Mouse (Mus musculus) forebrain, embryonic 10.5 days (tissue): ENCODE results near the gene Ncf2. TPM values are rescaled to one million over a fixed set of nuclear protein-coding genes. Genes with fewer than 3 reads are reported as not detected.
A peak's percentile ranks its signal among the peaks of the same experiment; 100 is the strongest.
"Not testable (repeated sequence)": the region's sequence is repeated elsewhere in the genome, so short reads cannot be mapped to it uniquely, and the experiment has no call there.

Experiments used
- DNase-seq: peaks from one replicate; pipeline ENCODE4 v3.0.0-alpha.2; 2017; ENCODE audit warnings: low spot score; ENCODE audit errors: extremely low spot score
- H3K27ac ChIP-seq: fragments of 300-500 bp; sonication (generic); 2 replicates; pipeline ENCODE4 v1.5.1; 2016; ENCODE audit warnings: mild to moderate bottlenecking
- H3K27me3 ChIP-seq: fragments of 300-500 bp; sonication (generic); 2 replicates; pipeline ENCODE4 v1.6.1; 2016; ENCODE audit warnings: mild to moderate bottlenecking; ENCODE audit not compliant: poor library complexity, severe bottlenecking
- H3K36me3 ChIP-seq: fragments of 300-500 bp; sonication (generic); replicated peaks from 2 replicates; pipeline ENCODE4 v1.6.1; 2016; ENCODE audit warnings: mild to moderate bottlenecking, moderate library complexity
- H3K4me1 ChIP-seq: fragments of 300-500 bp; sonication (generic); 2 replicates; pipeline ENCODE4 v1.6.1; 2016
- H3K4me3 ChIP-seq: fragments of 300-500 bp; sonication (generic); 2 replicates; pipeline ENCODE4 v1.5.1; 2016; ENCODE audit warnings: mild to moderate bottlenecking, moderate library complexity
- H3K9me3 ChIP-seq: fragments of 300-500 bp; sonication (generic); 2 replicates; pipeline ENCODE4 v1.6.1; 2016; ENCODE audit warnings: mild to moderate bottlenecking, moderate library complexity
- WGBS: fragments of 180-500 bp; shearing (Covaris S2); methylation state at CpG from one replicate; pipeline ENCODE4 v1.1.7; 2016; 5-methylcytosine and 5-hydroxymethylcytosine counted together
- polyA plus RNA-seq: library from polyadenylated mRNA; unstranded; fragments of >200 nt; fragmentation: Nextera tagmentation; extraction: Ambion mirVana; gene quantifications from 2 replicates; pipeline ENCODE4 v1.2.1, GENCODE M21; 2016

The Ncf2 gene
- 2.1 and 2.7 TPM in 2 replicates for polyA plus RNA-seq

DNA sequence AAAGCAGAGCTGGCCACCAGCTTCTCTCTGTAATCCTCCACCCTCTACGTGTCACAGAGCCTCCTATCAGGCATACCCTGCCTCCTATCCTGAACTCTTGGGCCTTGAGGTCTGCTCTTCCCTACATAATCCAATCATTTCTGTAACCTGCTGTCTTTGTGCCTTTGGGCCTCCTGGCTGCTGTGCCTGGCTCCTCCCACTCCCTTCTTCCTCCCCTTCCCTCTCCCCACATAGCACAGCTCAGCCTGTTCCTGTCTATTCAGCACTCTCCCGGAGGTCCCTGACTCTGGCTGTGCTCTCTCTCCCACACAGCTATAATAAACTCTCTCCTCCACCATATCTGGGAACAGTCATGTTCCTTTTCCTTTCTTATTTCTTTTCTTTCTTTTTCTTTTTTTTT is at the start of gene Ncf2:
Gene Ncf2 (plus strand): TSS at position 298 of the 400 bp plus-strand sequence.
- DNase-seq = no peak
- Histone ChIP-seq H3K4me1 (peaks cover 30% of the 10 kb centered on the region), H3K27me3 (0 out of 2 replicates have a peak, but pooled peaks cover 9% of the 10 kb centered on the region), H3K36me3 (no peaks in the 10 kb centered on the region), H3K9me3 (no peaks in the 10 kb centered on the region), H3K27ac (peak within 1 kb of the TSS; percentile 12; the same call in 1 of the 2 replicates), H3K4me3 (no peak within 1 kb of the TSS)
- WGBS = 6% methylated on average over 2 of the region's 2 CpGs

DNA sequence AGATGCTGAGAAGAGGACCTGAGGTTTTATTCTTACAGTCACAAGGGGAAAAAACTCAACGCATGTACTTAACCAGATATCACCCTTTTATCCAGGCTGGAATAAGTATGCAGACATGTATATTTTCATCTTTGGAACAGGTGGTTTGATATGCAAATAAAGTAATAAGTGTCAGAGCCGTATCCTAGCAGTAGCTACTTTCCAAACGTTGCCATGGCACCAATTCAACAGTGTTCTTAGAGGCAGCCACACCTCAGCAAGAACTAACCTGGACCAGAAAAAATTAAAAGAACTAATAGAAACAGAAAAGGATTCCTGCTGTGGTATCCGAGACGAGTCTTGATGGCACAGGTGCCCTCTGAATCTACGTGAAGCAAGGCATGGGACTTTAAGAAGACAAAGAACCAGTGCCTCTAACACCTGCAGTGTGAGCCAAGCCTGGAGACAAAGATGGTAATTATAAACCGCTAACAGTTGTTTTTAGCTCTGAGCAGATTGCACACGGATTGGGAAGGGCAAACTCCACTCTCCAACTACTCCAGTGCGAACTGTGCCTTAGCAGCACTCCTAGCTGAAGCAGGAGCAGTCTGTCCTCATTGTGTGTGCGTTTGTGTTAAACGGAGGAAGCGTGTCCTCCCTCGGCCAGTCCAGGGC is 49.6 kb upstream of the Ncf2 start, which contains the start of gene Apobec4:
Gene Apobec4 (plus strand): TSS at position 240 of the 654 bp plus-strand sequence.
- H3K36me3 ChIP-seq = no peaks in the 10 kb centered on the region
- no peaks in the 10 kb centered on the region for H3K9me3 ChIP-seq
- no peaks in the 10 kb centered on the region for H3K27me3 ChIP-seq
- DNase-seq = no peak
- H3K4me1 ChIP-seq = peaks cover 17% of the 10 kb centered on the region
- 70% methylated on average over 13 of the region's 13 CpGs for WGBS
- no peak within 1 kb of the TSS for H3K4me3 ChIP-seq
- H3K27ac ChIP-seq = peak within 1 kb of the TSS; percentile 22; the same call in 1 of the 2 replicates

DNA sequence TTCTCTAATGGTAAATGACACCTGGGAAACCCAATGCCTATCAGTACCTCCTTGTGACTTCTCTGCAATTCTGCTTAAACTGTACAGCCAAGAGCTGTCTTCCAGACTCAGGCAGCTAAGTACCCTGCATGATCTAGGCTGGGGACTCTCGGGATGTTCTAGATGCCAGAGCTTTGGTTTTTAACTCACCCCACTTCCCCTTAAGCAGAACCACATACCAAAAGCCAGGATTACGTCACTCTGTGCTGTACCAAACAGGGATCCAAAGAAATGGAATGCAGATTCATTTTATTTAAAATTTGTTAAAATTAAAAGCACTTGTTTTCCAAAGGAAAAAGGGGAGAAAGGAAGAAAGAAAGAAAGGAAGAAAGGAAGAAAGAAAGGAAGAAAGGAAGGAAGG is 38.2 kb upstream of the Ncf2 start:
- no peak overlapping the region for H3K4me3 ChIP-seq
- H3K27me3 ChIP-seq = peaks cover 18% of the 10 kb centered on the region
- no peak overlapping the region for H3K27ac ChIP-seq
- no peaks in the 10 kb centered on the region for H3K9me3 ChIP-seq
- H3K4me1 ChIP-seq = peaks cover 9% of the 10 kb centered on the region
- DNase-seq = no peak
- H3K36me3 ChIP-seq = no peaks in the 10 kb centered on the region
- WGBS = 88% methylated on average over 2 of the region's 2 CpGs

DNA sequence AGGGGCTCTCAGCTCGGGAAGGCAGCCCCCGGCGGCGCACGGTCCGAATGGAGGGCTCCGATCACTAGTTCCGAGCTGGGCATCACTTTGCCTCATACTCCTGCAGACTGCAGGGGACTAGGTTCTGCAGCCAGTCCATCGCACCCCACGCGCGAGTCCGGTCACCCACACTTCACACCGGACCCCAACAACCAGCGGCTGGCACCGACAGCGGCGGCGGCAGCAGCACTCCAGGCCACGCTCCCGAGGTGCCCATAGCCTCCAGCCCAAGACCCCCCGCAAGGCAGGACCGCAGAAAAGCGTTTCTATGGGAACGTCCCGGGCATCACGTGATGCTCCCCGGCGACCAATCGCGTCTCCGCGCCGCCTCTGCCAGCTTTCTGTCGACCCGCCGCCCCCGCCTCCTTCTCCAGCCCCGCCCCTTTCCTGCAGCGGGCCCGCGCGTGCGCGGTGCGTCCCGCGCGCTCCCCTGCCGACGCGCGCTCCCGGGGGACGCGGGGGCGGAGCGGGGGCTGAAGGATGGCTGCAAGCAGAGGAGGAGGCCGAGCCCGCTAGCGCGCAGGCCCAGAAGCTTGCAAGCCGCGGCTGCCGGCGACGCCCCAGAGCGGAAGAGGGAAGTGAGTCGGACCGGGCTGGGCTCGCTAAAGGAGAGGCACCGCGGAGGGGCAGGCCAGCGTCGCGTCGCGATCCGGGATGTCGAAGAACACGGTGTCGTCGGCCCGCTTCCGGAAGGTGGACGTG is 33.8 kb upstream of the Ncf2 start, which contains the start of the genes Rgl1 and Arpc5:
Gene Rgl1 (minus strand): TSS at position 320 of the 741 bp plus-strand sequence.
Gene Arpc5 (plus strand): TSS at position 511 of the 741 bp plus-strand sequence.
- Histone ChIP-seq H3K4me3 (peak within 1 kb of the TSS; percentile 89), H3K27ac (peak within 1 kb of the TSS; percentile 92), H3K9me3 (no peaks in the 10 kb centered on the region), H3K4me1 (peaks cover 19% of the 10 kb centered on the region), H3K36me3 (peaks cover 24% of the 10 kb centered on the region), H3K27me3 (peaks cover 18% of the 10 kb centered on the region)
- WGBS = under 1% methylated on average over 86 of the region's 86 CpGs
- peak; percentile 97 for DNase-seq

DNA sequence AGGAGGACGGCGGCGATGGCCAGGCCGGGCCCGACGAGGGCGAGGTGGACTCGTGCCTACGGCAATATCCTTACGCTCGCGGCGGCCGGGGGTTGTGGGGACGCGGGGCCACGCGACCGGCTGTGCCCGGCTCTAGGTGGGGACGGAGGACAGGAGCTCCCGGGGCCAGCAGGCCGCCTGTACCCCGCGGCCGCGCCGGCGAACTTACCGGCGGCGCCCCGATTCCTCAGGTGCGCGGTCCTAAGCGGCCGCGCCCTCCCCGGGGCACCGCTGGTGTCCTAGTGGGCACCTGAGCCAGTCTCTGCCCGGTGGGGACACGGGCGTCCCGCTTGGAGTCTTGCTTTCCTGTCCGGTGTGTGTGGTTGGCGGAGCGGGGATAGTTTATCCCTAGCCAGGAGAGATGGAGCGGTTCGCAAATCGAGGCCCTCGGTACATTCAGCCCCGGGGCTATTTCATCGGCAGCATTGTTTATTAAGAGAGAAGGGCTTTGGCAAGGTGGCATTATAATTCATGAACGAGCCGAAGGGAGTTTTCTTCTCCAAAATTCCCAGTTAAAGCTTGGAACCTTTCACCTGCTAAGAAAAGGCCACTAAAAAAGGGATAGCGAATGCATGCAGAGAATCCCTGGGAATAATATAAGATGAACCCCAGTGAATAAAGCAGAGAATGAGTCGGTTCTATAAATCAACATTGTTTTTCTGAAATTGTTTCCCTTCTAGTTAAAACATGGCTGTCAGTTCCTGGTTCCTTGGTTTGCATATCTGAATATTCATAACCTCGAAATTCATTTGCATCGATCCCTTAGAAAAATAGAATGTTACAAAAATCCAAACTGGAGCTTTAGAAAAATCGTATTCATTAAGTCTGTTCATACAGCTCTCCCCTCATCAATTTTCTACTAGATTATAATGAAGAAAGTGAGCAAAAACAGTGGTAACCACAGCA is 32.9 kb upstream of the Ncf2 start:
- Histone ChIP-seq H3K36me3 (peaks cover 32% of the 10 kb centered on the region), H3K27ac (peak overlapping the region; percentile 92), H3K9me3 (no peaks in the 10 kb centered on the region), H3K4me1 (peaks cover 19% of the 10 kb centered on the region), H3K27me3 (peaks cover 18% of the 10 kb centered on the region), H3K4me3 (peak overlapping the region; percentile 89)
- no peak for DNase-seq
- 2% methylated on average over 60 of the region's 60 CpGs for WGBS

DNA sequence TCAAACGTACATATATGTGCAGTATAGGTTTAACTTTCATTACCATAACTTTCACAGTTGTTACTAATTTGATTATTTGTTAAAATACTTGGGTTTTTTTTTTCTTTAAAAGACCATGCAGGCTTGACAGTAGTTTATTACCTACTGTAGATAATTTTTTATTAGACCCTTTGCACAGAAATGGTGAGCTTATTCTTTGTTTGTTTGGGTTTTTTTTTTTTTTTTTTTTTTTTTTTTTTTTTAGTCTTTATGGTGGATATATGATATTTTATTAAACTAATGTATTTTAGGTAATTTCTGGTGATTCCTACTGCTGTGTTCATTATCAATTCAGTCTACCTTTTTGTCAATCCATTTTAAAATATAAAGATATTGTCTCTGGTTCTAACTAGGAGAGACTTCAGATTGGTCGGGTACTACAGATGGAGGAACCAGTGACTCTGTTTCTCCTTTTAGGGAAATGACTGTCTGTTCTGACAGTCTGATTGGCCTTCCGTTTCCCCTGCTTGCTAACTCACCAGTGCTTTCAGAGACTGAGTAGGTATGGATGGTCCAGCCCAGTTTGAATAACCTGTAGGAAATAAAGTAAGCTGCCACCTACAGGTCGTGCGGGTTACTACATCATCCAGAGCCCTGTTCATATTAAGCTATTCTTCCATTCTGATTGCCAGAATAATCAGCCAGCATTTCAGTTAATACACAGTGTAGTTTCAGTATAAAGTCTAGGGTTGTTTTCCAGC is 32.1 kb upstream of the Ncf2 start:
- peak; percentile 83 for DNase-seq
- H3K4me1 ChIP-seq = peaks cover 19% of the 10 kb centered on the region
- peaks cover 18% of the 10 kb centered on the region for H3K27me3 ChIP-seq
- 13% methylated on average over 5 of the region's 5 CpGs for WGBS
- H3K9me3 ChIP-seq = no peaks in the 10 kb centered on the region
- H3K4me3 ChIP-seq = peak overlapping the region; percentile 89
- H3K36me3 ChIP-seq = peaks cover 41% of the 10 kb centered on the region
- H3K27ac ChIP-seq = no peak overlapping the region

DNA sequence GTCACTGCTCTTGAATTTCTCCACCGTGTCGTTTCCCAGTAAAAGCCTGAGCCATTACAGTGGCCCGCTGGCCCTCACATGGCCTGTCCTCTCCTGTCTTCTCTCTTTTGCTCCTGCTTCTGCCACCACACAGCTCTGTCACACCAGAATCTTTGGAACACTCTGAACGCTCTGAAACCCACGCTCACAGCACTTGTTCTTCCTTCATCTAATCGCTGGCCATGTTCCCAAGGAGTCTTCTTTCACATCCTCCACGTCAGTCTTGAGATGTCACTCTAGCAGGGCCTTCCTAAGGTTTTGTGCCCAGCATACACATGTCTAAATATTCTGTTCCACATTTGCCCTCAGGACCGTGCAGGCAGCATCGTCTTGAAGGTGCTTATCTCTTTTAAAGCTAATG is 29.0 kb upstream of the Ncf2 start:
- 93% methylated on average over 9 of the region's 9 CpGs for WGBS
- Histone ChIP-seq H3K4me3 (no peak overlapping the region), H3K27me3 (no peaks in the 10 kb centered on the region), H3K27ac (no peak overlapping the region), H3K4me1 (peaks cover 9% of the 10 kb centered on the region), H3K36me3 (peaks cover 71% of the 10 kb centered on the region), H3K9me3 (no peaks in the 10 kb centered on the region)
- no peak for DNase-seq

DNA sequence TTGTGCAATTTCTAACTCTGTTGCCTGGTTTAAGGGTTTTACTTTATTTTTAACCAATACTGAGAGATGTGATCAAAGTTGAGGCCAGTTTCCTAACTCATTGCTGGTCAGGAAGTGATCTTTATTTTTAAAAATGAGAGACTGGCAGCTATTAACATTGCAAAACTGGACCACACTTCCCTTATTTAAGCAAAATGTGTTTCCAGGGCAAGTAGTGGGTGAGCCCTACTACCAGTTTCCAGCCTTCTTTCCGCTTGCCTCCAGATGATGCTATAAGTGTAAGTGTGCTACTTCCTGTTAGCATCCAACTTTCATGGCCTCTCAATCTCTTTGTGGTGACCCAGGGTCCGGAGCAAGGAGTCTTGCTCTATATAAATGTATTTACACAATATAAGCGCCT is 25.4 kb upstream of the Ncf2 start:
- H3K27me3 ChIP-seq, DNase-seq, H3K4me3 ChIP-seq, H3K4me1 ChIP-seq, H3K9me3 ChIP-seq, H3K27ac ChIP-seq: not testable (repeated sequence)
- WGBS = 97% methylated on average over 3 of the region's 3 CpGs
- H3K36me3 ChIP-seq = peaks cover 65% of the 10 kb centered on the region

DNA sequence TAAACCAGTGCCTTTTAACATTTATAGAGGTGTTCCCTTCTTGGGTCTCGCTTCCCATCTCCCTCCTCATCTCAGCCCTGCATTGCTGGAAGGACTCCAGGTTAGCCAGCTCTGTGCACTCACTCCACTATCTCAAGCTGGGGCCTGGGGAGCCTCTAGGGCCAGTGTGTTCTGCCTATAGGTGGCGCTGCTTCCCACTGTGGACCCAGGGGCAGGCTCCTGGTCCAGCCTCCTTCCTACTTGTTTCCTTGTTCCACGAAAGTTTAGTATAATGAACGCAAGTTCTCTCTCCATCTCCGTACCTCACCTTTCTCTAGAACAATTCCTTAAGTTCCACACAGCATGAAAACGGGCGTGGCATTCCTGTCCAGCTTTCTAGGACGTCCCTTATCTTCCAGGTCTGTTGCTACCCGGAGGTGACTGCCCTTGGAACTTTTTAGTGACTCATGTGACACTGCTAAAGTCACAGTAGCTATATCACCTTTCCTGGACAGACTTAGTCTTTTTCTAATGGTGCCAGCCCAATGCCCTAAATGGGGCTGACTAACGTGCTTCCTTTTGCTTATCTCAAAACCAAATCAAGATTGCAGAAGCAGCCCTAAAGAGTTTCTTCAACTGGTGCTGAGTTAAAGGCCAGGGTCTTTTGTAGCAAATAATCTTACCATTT is 20.8 kb upstream of the Ncf2 start:
- Histone ChIP-seq H3K36me3 (peaks cover 21% of the 10 kb centered on the region), H3K27ac (no peak overlapping the region), H3K4me3 (no peak overlapping the region), H3K9me3 (no peaks in the 10 kb centered on the region), H3K4me1 (0 out of 2 replicates have a peak, but pooled peaks cover 2% of the 10 kb centered on the region), H3K27me3 (no peaks in the 10 kb centered on the region)
- 37% methylated on average over 10 of the region's 10 CpGs for WGBS
- peak; percentile 64 for DNase-seq

DNA sequence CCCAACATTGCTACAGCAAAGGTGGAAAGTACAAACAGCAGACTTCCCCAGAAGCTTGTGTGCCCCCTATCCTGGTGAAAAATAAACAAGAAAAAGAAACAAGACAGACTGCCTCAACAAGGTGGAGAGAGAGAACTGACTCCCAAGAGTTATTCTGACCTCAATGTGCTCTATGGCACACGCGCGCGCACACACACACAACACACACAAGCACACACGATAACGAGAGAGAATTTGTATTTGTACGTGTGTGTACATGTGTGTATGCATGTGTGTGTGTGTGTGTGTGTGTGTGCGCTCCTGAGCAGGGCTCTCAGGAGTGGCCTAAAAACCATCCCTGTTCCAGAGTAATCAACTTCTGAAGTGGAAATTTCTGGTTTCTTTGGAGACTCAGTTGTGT is 15.4 kb upstream of the Ncf2 start:
- Histone ChIP-seq H3K27ac (no peak overlapping the region), H3K4me3 (no peak overlapping the region), H3K27me3 (no peaks in the 10 kb centered on the region), H3K4me1 (peaks cover 15% of the 10 kb centered on the region), H3K36me3 (no peaks in the 10 kb centered on the region), H3K9me3 (no peaks in the 10 kb centered on the region)
- DNase-seq = no peak
- WGBS = 96% methylated on average over 8 of the region's 8 CpGs

DNA sequence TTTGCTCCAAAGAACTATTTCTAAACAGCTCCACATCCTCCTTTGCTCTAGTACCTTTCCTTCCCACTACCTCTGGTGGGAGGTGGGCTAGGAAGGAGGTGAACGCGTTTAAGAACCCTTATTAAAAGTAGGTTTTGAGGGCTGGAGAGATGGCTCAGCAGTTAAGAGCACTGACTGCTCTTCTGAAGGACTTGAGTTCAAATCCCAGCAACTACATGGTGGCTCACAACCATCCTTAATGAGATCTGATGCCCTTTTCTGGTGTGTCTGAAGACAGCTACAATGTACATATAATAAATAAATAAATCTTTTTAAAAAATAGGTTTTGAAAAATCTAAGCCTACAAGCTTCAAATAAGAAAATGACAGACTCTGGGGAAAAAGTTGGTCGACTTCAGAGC is 14.5 kb upstream of the Ncf2 start:
- H3K27ac ChIP-seq, DNase-seq, H3K4me3 ChIP-seq, H3K36me3 ChIP-seq, H3K9me3 ChIP-seq, H3K27me3 ChIP-seq: not testable (repeated sequence)
- peaks cover 18% of the 10 kb centered on the region for H3K4me1 ChIP-seq
- WGBS = 91% methylated on average over 3 of the region's 3 CpGs
